Mouse (Mus musculus) cerebellum, adult 2 months (tissue): ENCODE results near the gene Wnk4.

Source experiments
- CTCF ChIP-seq: fragments of 200-500 bp; IDR thresholded peaks from 2 replicates; pipeline ENCODE4 v1.5.1; 2011; ENCODE audit warnings: low read depth, mild to moderate bottlenecking, control low read depth, low read length, moderate library complexity, borderline replicate concordance; ENCODE audit not compliant: insufficient read depth
- POLR2A ChIP-seq: fragments of 200-500 bp; IDR thresholded peaks from 2 replicates; pipeline ENCODE4 v1.6.1; 2011; ENCODE audit warnings: low read length, control low read depth, borderline replicate concordance; ENCODE audit not compliant: insufficient read depth

DNA sequence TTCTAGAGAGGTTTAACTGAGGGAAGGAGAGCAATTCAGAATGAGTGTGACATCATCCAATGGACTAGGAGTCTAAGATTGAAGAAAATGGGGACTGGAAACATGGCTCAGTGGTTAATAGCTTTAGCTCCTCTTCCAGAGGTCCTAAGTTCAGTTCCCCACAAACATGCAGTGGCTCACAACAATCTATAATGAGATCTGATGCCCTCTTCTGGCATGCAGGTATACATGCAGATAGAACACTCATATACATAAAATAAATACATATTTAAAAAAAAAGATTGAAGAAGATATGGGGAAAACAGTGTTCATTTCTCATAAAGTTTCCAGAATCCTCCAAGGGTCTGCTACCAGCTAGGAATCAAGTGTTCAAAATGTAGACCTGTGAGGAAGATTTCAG is 24.9 kb upstream of the Wnk4 start:
- TF ChIP-seq CTCF: no peak
- TF ChIP-seq POLR2A: no peak
